Mouse (Mus musculus) C3H10T1/2 (cell line): ENCODE results near the gene Top1. TPM values are rescaled to one million over a fixed set of nuclear protein-coding genes. Genes with fewer than 3 reads are reported as not detected.

Experiments
- polyA plus RNA-seq, 2 experiments: library from polyadenylated mRNA; unstranded; fragments of >200 nt; fragmentation: generic; extraction: Trizol; gene quantifications; one replicate each; pipeline ENCODE4 v1.2.1; 2012; ENCODE audit warnings: missing spikeins in 2 of 2

Top1 gene
- polyA plus RNA-seq, result 10 to 100 TPM in 1 of 2 experiments, 1 to 10 TPM in 1; 3.3 to 16.7 TPM

DNA sequence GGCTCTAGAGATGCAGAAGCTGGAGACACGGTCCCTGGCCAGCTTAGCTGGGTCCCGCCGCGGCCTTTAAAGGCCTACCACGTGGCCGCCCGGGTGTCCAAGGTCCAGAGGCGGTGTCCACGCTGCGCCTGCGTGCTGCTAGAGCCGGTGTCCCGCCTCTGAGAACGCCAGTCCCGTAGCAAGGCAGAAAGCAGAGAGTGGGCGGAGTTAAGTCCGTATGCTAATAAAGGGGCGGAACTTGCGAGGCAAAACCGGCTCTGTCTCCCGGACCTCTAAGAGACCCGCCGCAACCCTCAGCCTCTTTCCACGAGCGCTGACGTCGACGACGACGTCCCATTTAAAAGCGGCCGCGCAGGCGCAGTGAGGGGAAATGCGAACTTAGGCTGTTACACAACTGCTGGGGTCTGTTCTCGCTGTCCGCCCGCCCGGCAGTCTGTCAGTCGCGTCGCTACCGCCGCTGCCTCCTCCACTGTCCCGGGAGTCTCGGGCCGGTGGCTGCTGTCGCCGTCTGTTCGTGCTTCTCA lies at the start of gene Top1:
TSS of gene Top1 (plus strand) at position 275 of the 524 bp plus-strand sequence.

DNA sequence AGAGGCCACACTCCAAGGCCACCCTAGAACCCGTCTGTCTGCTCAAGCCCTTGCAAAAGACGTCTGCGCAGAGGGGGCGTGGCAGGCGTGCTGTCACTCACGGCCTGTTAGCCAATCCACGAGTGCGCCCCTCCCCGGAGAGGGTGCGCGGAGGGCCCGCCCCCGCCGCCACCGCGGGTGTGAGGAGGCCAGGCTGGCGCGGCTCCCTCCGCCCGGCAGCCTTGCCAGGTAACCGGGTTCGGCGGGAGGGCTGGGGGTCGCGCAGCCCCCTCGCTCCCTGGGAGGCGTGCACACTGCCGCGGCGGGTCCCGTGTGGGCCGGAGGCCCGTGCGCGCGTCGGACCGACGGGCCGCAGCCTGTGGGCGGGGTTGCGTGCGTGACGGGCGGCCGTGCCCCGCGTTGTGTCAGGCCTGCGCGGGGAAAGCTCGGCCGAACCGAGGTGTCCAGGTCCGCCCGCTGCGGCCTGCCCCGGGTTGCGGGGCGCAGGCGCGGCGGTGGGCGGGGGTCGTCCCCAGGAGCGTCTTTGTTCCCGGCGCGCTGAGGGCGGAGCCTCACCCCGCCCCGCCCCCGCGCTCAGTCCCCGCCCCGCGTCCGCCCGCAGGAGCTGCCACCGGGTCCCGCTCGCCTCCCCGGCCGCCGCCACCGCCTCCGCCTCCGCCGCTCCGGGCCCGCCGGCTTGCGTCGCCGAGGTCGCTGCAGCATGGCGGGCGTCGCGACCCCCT lies 85.6 kb downstream of the Top1 start, which contains the start of gene Plcg1:
TSS of gene Plcg1 (plus strand) at position 184 of the 722 bp plus-strand sequence.

Other genes starting within 250 kb of the Top1 start
- 10 to 100 TPM; 11.8 to 40.1 TPM for gene Plcg1, start 85.4 kb downstream of the Top1 start, polyA plus RNA-seq
- gene Zhx3, start 227.1 kb downstream of the Top1 start, polyA plus RNA-seq, result 1 to 10 TPM in 1 of 2 experiments, under 1 TPM in 1; 0.70 to 8.3 TPM
- 1 to 10 TPM in 1 of 2 experiments, under 1 TPM in 1; 0.81 to 1.0 TPM for gene Lpin3, start 234.8 kb downstream of the Top1 start, polyA plus RNA-seq